Mouse (Mus musculus) erythroid progenitor cell, adult 5-6 weeks (primary cell): ENCODE data around the gene Ccdc24. TPM values are rescaled to one million over a fixed set of nuclear protein-coding genes. Genes with fewer than 3 reads are reported as not detected.

Experiments
- ATAC-seq: replicated peaks from 2 replicates; pipeline ENCODE4 v1.8.0; 2016; ENCODE audit warnings: moderate number of reproducible peaks, mild to moderate bottlenecking, moderate TSS enrichment, inconsistent platforms; ENCODE audit not compliant: poor library complexity, low FRiP score, severe bottlenecking
- total RNA-seq, 2 experiments: library from RNA; stranded (forward) in 1 of 2; stranded (reverse) in 1 of 2; fragments of 150-400 nt in 1 of 2; fragments of 186-747, 209-891 nt in 1 of 2; gene quantifications; 2 replicates each; pipeline versions ENCODE4 v1.2.3 to v1.2.4; 2015 to 2017; ENCODE audit warnings: low replicate concordance in 2 of 2

Gene Ccdc24
- total RNA-seq, 2 experiments from 2014 or later: 0.98 to 1.3 TPM

- no peak for ATAC-seq
Measured at GRCm38 (mm10) chr4:117866083-117866482, 6.3 kb downstream of the Ccdc24 start.

- ATAC-seq: 0 out of 2 replicates have a peak, but pooled peaks have one; percentile 10
Measured at GRCm38 (mm10) chr4:117862823-117863222, 9.5 kb downstream of the Ccdc24 start.

- ATAC-seq: no peak
Measured at GRCm38 (mm10) chr4:117860570-117860969, 11.8 kb downstream of the Ccdc24 start.

- peak; percentile 47 for ATAC-seq
Measured at GRCm38 (mm10) chr4:117858794-117859193, 13.6 kb downstream of the Ccdc24 start.

- no peak for ATAC-seq
Measured at GRCm38 (mm10) chr4:117855146-117855545, 17.2 kb downstream of the Ccdc24 start.

GRCm38 (mm10) chr4:117852152-117852868 is 20.0 kb downstream of the Ccdc24 start:
- no peak for ATAC-seq

- no peak for ATAC-seq
Measured at GRCm38 (mm10) chr4:117850871-117851270, 21.5 kb downstream of the Ccdc24 start.

- no peak for ATAC-seq
Measured at GRCm38 (mm10) chr4:117850176-117850575, 22.2 kb downstream of the Ccdc24 start.

GRCm38 (mm10) chr4:117849506-117849905 is 22.9 kb downstream of the Ccdc24 start:
- ATAC-seq: no peak

GRCm38 (mm10) chr4:117849063-117849462 is 23.3 kb downstream of the Ccdc24 start:
- ATAC-seq: no peak

- no peak for ATAC-seq
Measured at GRCm38 (mm10) chr4:117847011-117847410, 25.3 kb downstream of the Ccdc24 start.

- ATAC-seq: no peak
Measured at GRCm38 (mm10) chr4:117846261-117846660, 26.1 kb downstream of the Ccdc24 start.

- no peak for ATAC-seq
Measured at GRCm38 (mm10) chr4:117845316-117845715, 27.0 kb downstream of the Ccdc24 start.

GRCm38 (mm10) chr4:117844467-117844866 is 27.9 kb downstream of the Ccdc24 start:
- no peak for ATAC-seq

- ATAC-seq: no peak
Measured at GRCm38 (mm10) chr4:117843101-117843500, 29.3 kb downstream of the Ccdc24 start.

- no peak for ATAC-seq
Measured at GRCm38 (mm10) chr4:117841566-117841965, 30.8 kb downstream of the Ccdc24 start.

GRCm38 (mm10) chr4:117840821-117841220 is 31.5 kb downstream of the Ccdc24 start:
- no peak for ATAC-seq

- ATAC-seq: no peak
Measured at GRCm38 (mm10) chr4:117839366-117839765, 33.0 kb downstream of the Ccdc24 start.

GRCm38 (mm10) chr4:117837271-117837670 is 35.1 kb downstream of the Ccdc24 start:
- ATAC-seq: no peak

GRCm38 (mm10) chr4:117836204-117836767 is 36.1 kb downstream of the Ccdc24 start:
- ATAC-seq: peak; percentile 47

GRCm38 (mm10) chr4:117835531-117836111 is 36.7 kb downstream of the Ccdc24 start:
- peak; percentile 40 for ATAC-seq
